Mouse (Mus musculus) heart, embryonic 14.5 days (tissue): ENCODE results near the gene Gpd2. TPM values are rescaled to one million over a fixed set of nuclear protein-coding genes. Genes with fewer than 3 reads are reported as not detected.

Experiments used
- ATAC-seq: fragments of 200-750 bp; cut with Nextera tagmentation; 2 replicates; pipeline ENCODE4 v1.8.0; 2017; ENCODE audit warnings: low read depth, moderate TSS enrichment; ENCODE audit not compliant: insufficient number of reproducible peaks, insufficient read depth, low FRiP score
- H3K27ac ChIP-seq, 2 experiments: fragments of 200-500 bp in 1 of 2; fragments of 300-500 bp in 1 of 2; sonication (generic) in 1 of 2; replicated peaks in 1 of 2; 2 replicates each; pipeline ENCODE4 v1.5.1; 2012 to 2014; ENCODE audit warnings: low read depth in 2 of 2, low read length in 2 of 2, control low read depth in 1 of 2, mild to moderate bottlenecking in 1 of 2, mixed read lengths in 1 of 2; ENCODE audit not compliant: control insufficient read depth in 1 of 2, insufficient read depth in 1 of 2
- H3K27me3 ChIP-seq: fragments of 300-500 bp; sonication (generic); 2 replicates; pipeline ENCODE4 v1.6.1; 2014; ENCODE audit warnings: mild to moderate bottlenecking, low read length, control low read depth; ENCODE audit not compliant: control insufficient read depth, insufficient read depth
- H3K36me3 ChIP-seq: fragments of 300-500 bp; sonication (generic); 2 replicates; pipeline ENCODE4 v1.6.1; 2014; ENCODE audit warnings: mild to moderate bottlenecking, control low read depth, low read length, mixed read lengths; ENCODE audit not compliant: control insufficient read depth, insufficient read depth
- H3K4me1 ChIP-seq, 2 experiments: fragments of 200-500 bp in 1 of 2; fragments of 300-500 bp in 1 of 2; sonication (generic) in 1 of 2; 2 replicates each; pipeline ENCODE4 v1.6.1; 2012 to 2014; ENCODE audit warnings: low read length in 2 of 2, control low read depth in 1 of 2, mixed read lengths in 1 of 2; ENCODE audit not compliant: control insufficient read depth in 2 of 2, insufficient read depth in 2 of 2
- H3K4me2 ChIP-seq: fragments of 300-500 bp; sonication (generic); 2 replicates; pipeline ENCODE4 v1.6.1; 2014; ENCODE audit warnings: mild to moderate bottlenecking, low read length
- H3K4me3 ChIP-seq, 2 experiments: fragments of 200-500 bp in 1 of 2; fragments of 300-500 bp in 1 of 2; sonication (generic) in 1 of 2; 2 replicates each; pipeline ENCODE4 v1.5.1; 2012 to 2014; ENCODE audit warnings: low read length in 2 of 2, mild to moderate bottlenecking in 2 of 2, control low read depth in 1 of 2, low read depth in 1 of 2, moderate library complexity in 1 of 2; ENCODE audit not compliant: control insufficient read depth in 1 of 2, insufficient read depth in 1 of 2
- H3K9ac ChIP-seq: fragments of 300-500 bp; sonication (generic); 2 replicates; pipeline ENCODE4 v1.6.1; 2014; ENCODE audit warnings: mild to moderate bottlenecking, low read length
- H3K9me3 ChIP-seq: fragments of 300-500 bp; sonication (generic); 2 replicates; pipeline ENCODE4 v1.6.1; 2016; ENCODE audit warnings: low read length, control low read depth; ENCODE audit not compliant: control insufficient read depth
- WGBS: fragments of 180-500 bp; shearing (Covaris S2); extraction: QIAGEN DNeasy Blood & Tissue Kit; methylation state at CpG from one replicate; pipeline ENCODE4 v1.1.7; 2014; 5-methylcytosine and 5-hydroxymethylcytosine counted together
- polyA plus RNA-seq: library from polyadenylated mRNA; unstranded; fragments of >200 nt; fragmentation: Nextera tagmentation; extraction: Ambion mirVana; gene quantifications from 2 replicates; pipeline ENCODE4 v1.2.1, GENCODE M21; 2014

Gene Gpd2
- polyA plus RNA-seq, 1 experiment from 2014 or later: 13.3 TPM

DNA sequence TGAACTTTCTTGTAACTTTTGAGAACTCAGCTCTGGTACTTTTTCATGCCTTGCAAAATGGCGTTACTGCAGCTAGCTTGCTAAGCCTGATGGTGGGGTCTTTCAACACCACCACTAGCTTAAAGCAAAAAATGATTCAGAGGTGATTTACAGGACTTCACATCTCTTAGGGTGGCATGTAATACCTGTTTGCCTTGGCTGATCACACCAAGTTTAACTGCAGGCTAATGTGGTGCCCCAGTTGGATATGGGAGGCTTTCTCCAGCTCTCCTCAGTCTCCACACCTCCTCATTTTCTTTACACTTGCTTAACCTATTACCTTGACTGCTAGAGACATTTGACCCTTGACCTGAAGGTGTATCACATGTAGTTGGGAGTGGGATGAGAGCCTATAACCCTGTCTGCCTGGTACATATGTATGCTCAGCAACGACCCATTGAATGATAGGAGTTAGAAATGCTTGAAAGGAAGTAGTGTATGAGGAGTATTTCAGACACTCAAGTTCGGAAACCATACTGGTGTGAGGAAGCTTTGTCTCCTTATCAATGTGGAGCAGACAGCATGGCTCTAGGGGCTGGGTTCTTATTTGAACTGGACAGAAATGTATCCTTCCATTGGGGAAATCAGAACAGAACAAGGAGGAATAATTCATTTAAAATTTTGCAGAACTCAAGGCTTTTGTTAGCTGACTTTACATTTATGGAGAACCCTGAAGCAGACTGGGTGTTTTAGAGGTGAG is 14.0 kb upstream of the Gpd2 start:
- H3K9ac ChIP-seq: no peak overlapping the region
- WGBS: 63% methylated on average over 3 of the region's 3 CpGs
- H3K4me3 ChIP-seq: no peak overlapping the region
- H3K9me3 ChIP-seq: no peaks in the 10 kb centered on the region
- H3K36me3 ChIP-seq: no peaks in the 10 kb centered on the region
- no peaks in the 10 kb centered on the region for H3K4me1 ChIP-seq
- H3K4me2 ChIP-seq: no peak overlapping the region
- no peak overlapping the region for H3K27ac ChIP-seq
- no peak for ATAC-seq
- no peaks in the 10 kb centered on the region for H3K27me3 ChIP-seq

GRCm38 (mm10) chr2:57225236-57225635 is 12.2 kb upstream of the Gpd2 start:
- no peak overlapping the region for H3K4me3 ChIP-seq
- H3K4me2 ChIP-seq: no peak overlapping the region
- H3K9ac ChIP-seq: no peak overlapping the region
- H3K27me3 ChIP-seq: no peaks in the 10 kb centered on the region
- no peaks in the 10 kb centered on the region for H3K36me3 ChIP-seq
- no peak for ATAC-seq
- H3K9me3 ChIP-seq: no peaks in the 10 kb centered on the region
- H3K4me1 ChIP-seq: no peaks in the 10 kb centered on the region
- 34% methylated on average over 2 of the region's 2 CpGs for WGBS
- no peak overlapping the region for H3K27ac ChIP-seq

DNA sequence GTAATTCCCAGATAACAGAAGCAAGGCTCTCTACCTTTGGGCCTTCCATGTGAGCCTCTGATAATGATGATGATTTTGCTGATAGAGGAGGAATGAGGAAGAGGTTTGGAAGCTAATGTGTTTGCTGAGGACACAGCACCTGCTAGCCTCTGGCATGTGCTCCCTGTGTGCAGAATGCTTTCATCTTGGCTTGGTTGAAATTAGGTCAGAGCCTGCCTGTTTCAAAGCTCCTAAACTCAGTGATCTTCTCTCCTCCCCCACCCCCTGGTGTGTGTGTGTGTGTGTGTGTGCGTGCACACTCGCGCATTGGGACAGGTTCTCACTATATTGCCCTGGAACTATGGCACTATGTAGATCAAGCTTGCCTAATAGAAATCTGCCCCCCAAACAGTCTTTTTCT is 10.0 kb upstream of the Gpd2 start:
- no peaks in the 10 kb centered on the region for H3K9me3 ChIP-seq
- H3K27me3 ChIP-seq: no peaks in the 10 kb centered on the region
- H3K27ac ChIP-seq: no peak overlapping the region
- H3K4me1 ChIP-seq: no peaks in the 10 kb centered on the region
- H3K4me3 ChIP-seq: no peak overlapping the region
- WGBS: 91% methylated on average over 3 of the region's 3 CpGs
- H3K9ac ChIP-seq: no peak overlapping the region
- no peak overlapping the region for H3K4me2 ChIP-seq
- no peaks in the 10 kb centered on the region for H3K36me3 ChIP-seq
- no peak for ATAC-seq

GRCm38 (mm10) chr2:57229647-57230240 is 7.7 kb upstream of the Gpd2 start:
- no peak for ATAC-seq
- WGBS: 67% methylated on average over 4 of the region's 4 CpGs

GRCm38 (mm10) chr2:57231432-57231831 is 6.0 kb upstream of the Gpd2 start:
- H3K4me3 ChIP-seq: no peak overlapping the region
- no peak overlapping the region for H3K27ac ChIP-seq
- no peaks in the 10 kb centered on the region for H3K9me3 ChIP-seq
- H3K9ac ChIP-seq: no peak overlapping the region
- no peaks in the 10 kb centered on the region for H3K4me1 ChIP-seq
- no peak for ATAC-seq
- no peak overlapping the region for H3K4me2 ChIP-seq
- no peaks in the 10 kb centered on the region for H3K36me3 ChIP-seq
- WGBS: 73% methylated on average over 5 of the region's 5 CpGs
- no peaks in the 10 kb centered on the region for H3K27me3 ChIP-seq

More at GRCm38 (mm10) chr2:57229647-57230240, 7.7 kb upstream of the Gpd2 start:
- Histone ChIP-seq H3K4me1 (no peaks in the 10 kb centered on the region), H3K4me2 (no peak overlapping the region), H3K27ac (no peak overlapping the region), H3K4me3 (no peak overlapping the region), H3K27me3 (no peaks in the 10 kb centered on the region), H3K9ac (no peak overlapping the region), H3K36me3 (no peaks in the 10 kb centered on the region), H3K9me3 (no peaks in the 10 kb centered on the region)

DNA sequence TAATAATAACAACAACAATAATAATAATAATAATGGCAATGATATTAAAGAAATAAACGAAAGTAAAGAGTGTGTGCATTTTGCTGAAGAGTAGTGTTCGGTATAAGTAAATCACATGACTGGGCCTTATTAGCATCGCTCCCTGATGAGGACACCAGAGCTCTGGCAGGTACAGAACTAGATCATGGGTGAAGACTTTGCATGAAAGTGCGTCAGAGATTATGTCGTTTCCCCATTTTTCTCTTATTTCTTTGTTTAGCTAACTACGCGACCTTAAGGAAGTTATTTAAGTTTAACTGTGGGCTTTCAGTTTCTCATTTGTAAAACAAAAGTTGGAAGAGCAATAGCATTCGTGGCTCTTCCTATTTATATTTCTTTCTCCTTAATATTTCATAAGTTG is 5.1 kb upstream of the Gpd2 start:
- H3K4me2 ChIP-seq: no peak overlapping the region
- no peak overlapping the region for H3K9ac ChIP-seq
- no peaks in the 10 kb centered on the region for H3K36me3 ChIP-seq
- no peak overlapping the region for H3K27ac ChIP-seq
- H3K27me3 ChIP-seq: no peaks in the 10 kb centered on the region
- H3K4me3 ChIP-seq: no peak overlapping the region
- peaks cover 0 to 3% of the 10 kb centered on the region in 2 experiments; a peak in 1 of 4 replicates for H3K4me1 ChIP-seq
- ATAC-seq: no peak
- WGBS: 88% methylated on average over 8 of the region's 8 CpGs
- H3K9me3 ChIP-seq: no peaks in the 10 kb centered on the region

DNA sequence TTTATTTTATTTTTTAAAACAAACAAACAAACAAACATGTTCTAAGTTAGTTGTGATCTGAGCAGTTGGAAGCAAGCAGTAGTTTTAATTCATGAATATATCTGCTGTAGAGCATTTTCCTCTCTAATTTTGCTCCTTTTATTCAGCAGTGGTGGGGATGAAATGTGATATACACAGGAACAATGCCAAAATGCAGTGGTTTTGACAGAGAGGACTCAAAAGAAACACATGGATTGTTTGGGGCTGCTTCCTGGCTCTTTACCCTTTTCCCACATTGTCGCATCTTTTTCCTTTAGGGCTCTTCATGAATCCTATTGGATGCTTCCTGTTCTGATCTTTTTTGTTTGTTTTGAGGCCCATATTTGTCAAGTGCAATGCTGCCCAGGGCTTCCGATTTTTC is 1.2 kb upstream of the Gpd2 start:
- no peak overlapping the region for H3K27ac ChIP-seq
- no peaks in the 10 kb centered on the region for H3K27me3 ChIP-seq

More for the DNA sequence above, 1.2 kb upstream of the Gpd2 start:
- Histone ChIP-seq H3K4me3 (no peak overlapping the region), H3K36me3 (no peaks in the 10 kb centered on the region), H3K9me3 (no peaks in the 10 kb centered on the region), H3K4me2 (no peak overlapping the region), H3K4me1 (peaks cover 0 to 5% of the 10 kb centered on the region in 2 experiments; a peak in 1 of 4 replicates), H3K9ac (no peak overlapping the region)
- WGBS: 90% methylated on average over 2 of the region's 2 CpGs
- ATAC-seq: no peak
